Mouse (Mus musculus) liver, embryonic 12.5 days (tissue): ENCODE data around the gene Borcs6. TPM values are rescaled to one million over a fixed set of nuclear protein-coding genes. Genes with fewer than 3 reads are reported as not detected.
A peak's percentile ranks its signal among the peaks of the same experiment; 100 is the strongest.

Experiments used
- ATAC-seq: fragments of 200-750 bp; cut with Nextera tagmentation; 2 replicates; pipeline ENCODE4 v1.8.0; 2017; ENCODE audit warnings: moderate number of reproducible peaks, mild to moderate bottlenecking, moderate library complexity
- H3K27ac ChIP-seq: fragments of 300-500 bp; sonication (generic); 2 replicates; pipeline ENCODE4 v1.5.1; 2016; ENCODE audit warnings: mild to moderate bottlenecking
- H3K27me3 ChIP-seq: fragments of 300-500 bp; sonication (generic); replicated peaks from 2 replicates; pipeline ENCODE4 v1.6.1; 2016; ENCODE audit warnings: mild to moderate bottlenecking, moderate library complexity
- H3K36me3 ChIP-seq: fragments of 300-500 bp; sonication (generic); 2 replicates; pipeline ENCODE4 v1.6.1; 2016; ENCODE audit warnings: mild to moderate bottlenecking, moderate library complexity
- H3K4me1 ChIP-seq: fragments of 300-500 bp; sonication (generic); 2 replicates; pipeline ENCODE4 v1.6.1; 2016
- H3K4me2 ChIP-seq: fragments of 300-500 bp; sonication (generic); 2 replicates; pipeline ENCODE4 v1.6.1; 2016; ENCODE audit warnings: mild to moderate bottlenecking, moderate library complexity
- H3K4me3 ChIP-seq: fragments of 300-500 bp; sonication (generic); 2 replicates; pipeline ENCODE4 v1.5.1; 2016; ENCODE audit warnings: mild to moderate bottlenecking, moderate library complexity
- H3K9ac ChIP-seq: fragments of 300-500 bp; sonication (generic); 2 replicates; pipeline ENCODE4 v1.6.1; 2016; ENCODE audit warnings: mild to moderate bottlenecking, moderate library complexity
- H3K9me3 ChIP-seq: fragments of 300-500 bp; sonication (generic); replicated peaks from 2 replicates; pipeline ENCODE4 v1.6.1; 2016; ENCODE audit warnings: mild to moderate bottlenecking, moderate library complexity
- WGBS: fragments of 180-500 bp; shearing (Covaris S2); methylation state at CpG from one replicate; pipeline ENCODE4 v1.1.7; 2016; ENCODE audit not compliant: insufficient replicate concordance; 5-methylcytosine and 5-hydroxymethylcytosine counted together
- polyA plus RNA-seq: library from polyadenylated mRNA; unstranded; fragments of >200 nt; fragmentation: Nextera tagmentation; extraction: Ambion mirVana; gene quantifications from 2 replicates; pipeline ENCODE4 v1.2.1, GENCODE M21; 2016

The Borcs6 gene
- polyA plus RNA-seq, 1 experiment from 2014 or later, result 5.3 TPM

- H3K4me3 ChIP-seq, result no peak overlapping the region
- ATAC-seq, result no peak
- peak overlapping the region; percentile 93 for H3K27ac ChIP-seq
- 40% methylated on average over 6 of the region's 6 CpGs for WGBS
- H3K9me3 ChIP-seq, result no peaks in the 10 kb centered on the region
- H3K9ac ChIP-seq, result peak overlapping the region; percentile 69
- H3K4me2 ChIP-seq, result peak overlapping the region; percentile 93
- H3K36me3 ChIP-seq, result no peaks in the 10 kb centered on the region
- peaks cover 62% of the 10 kb centered on the region for H3K4me1 ChIP-seq
- H3K27me3 ChIP-seq, result no peaks in the 10 kb centered on the region
Measured at GRCm38 (mm10) chr11:69073951-69074775, 14.6 kb downstream of the Borcs6 start.

GRCm38 (mm10) chr11:69074776-69075069, 15.2 kb downstream of the Borcs6 start:
- Histone ChIP-seq H3K9ac (peak overlapping the region; percentile 69; the same call in 1 of the 2 replicates), H3K9me3 (no peaks in the 10 kb centered on the region), H3K36me3 (no peaks in the 10 kb centered on the region), H3K27me3 (no peaks in the 10 kb centered on the region), H3K4me2 (peak overlapping the region; percentile 93), H3K4me3 (no peak overlapping the region), H3K4me1 (peaks cover 57% of the 10 kb centered on the region), H3K27ac (peak overlapping the region; percentile 93)
- ATAC-seq, result no peak
- WGBS, result 46% methylated on average over 2 of the region's 2 CpGs

GRCm38 (mm10) chr11:69075764-69076479, 16.4 kb downstream of the Borcs6 start:
- no peak overlapping the region for H3K9ac ChIP-seq
- H3K4me3 ChIP-seq, result no peak overlapping the region
- no peak for ATAC-seq
- no peaks in the 10 kb centered on the region for H3K27me3 ChIP-seq
- peaks cover 57% of the 10 kb centered on the region for H3K4me1 ChIP-seq
- WGBS, result 26% methylated on average over 9 of the region's 9 CpGs
- no peaks in the 10 kb centered on the region for H3K36me3 ChIP-seq
- H3K9me3 ChIP-seq, result no peaks in the 10 kb centered on the region
- H3K27ac ChIP-seq, result no peak overlapping the region
- H3K4me2 ChIP-seq, result no peak overlapping the region

- peaks cover 51% of the 10 kb centered on the region for H3K4me1 ChIP-seq
- no peak overlapping the region for H3K9ac ChIP-seq
- no peak overlapping the region for H3K4me3 ChIP-seq
- H3K27me3 ChIP-seq, result no peaks in the 10 kb centered on the region
- ATAC-seq, result no peak
- H3K4me2 ChIP-seq, result no peak overlapping the region
- WGBS, result 69% methylated on average over 5 of the region's 5 CpGs
- no peaks in the 10 kb centered on the region for H3K9me3 ChIP-seq
- H3K27ac ChIP-seq, result no peak overlapping the region
- H3K36me3 ChIP-seq, result no peaks in the 10 kb centered on the region
Measured at GRCm38 (mm10) chr11:69076572-69076971, 17.1 kb downstream of the Borcs6 start.

- Histone ChIP-seq H3K9ac (no peak overlapping the region), H3K27me3 (no peaks in the 10 kb centered on the region), H3K9me3 (no peaks in the 10 kb centered on the region), H3K4me1 (peaks cover 43% of the 10 kb centered on the region), H3K36me3 (no peaks in the 10 kb centered on the region), H3K27ac (no peak overlapping the region), H3K4me3 (no peak overlapping the region), H3K4me2 (no peak overlapping the region)
- 69% methylated on average over 9 of the region's 9 CpGs for WGBS
- ATAC-seq, result no peak
Measured at GRCm38 (mm10) chr11:69077316-69077715, 17.8 kb downstream of the Borcs6 start.

- H3K27me3 ChIP-seq, result no peaks in the 10 kb centered on the region
- ATAC-seq, result no peak
- 68% methylated on average over 6 of the region's 6 CpGs for WGBS
Measured at GRCm38 (mm10) chr11:69078041-69078440, 18.5 kb downstream of the Borcs6 start.

GRCm38 (mm10) chr11:69078805-69079438, 19.4 kb downstream of the Borcs6 start:
- WGBS, result 46% methylated on average over 5 of the region's 5 CpGs
- Histone ChIP-seq H3K4me3 (no peak overlapping the region), H3K27ac (0 out of 2 replicates have a peak overlapping the region, but pooled peaks have one; percentile 9), H3K36me3 (no peaks in the 10 kb centered on the region), H3K9ac (no peak overlapping the region), H3K27me3 (no peaks in the 10 kb centered on the region), H3K9me3 (no peaks in the 10 kb centered on the region), H3K4me2 (no peak overlapping the region), H3K4me1 (peaks cover 30% of the 10 kb centered on the region)
- ATAC-seq, result no peak

More at GRCm38 (mm10) chr11:69078041-69078440, 18.5 kb downstream of the Borcs6 start:
- Histone ChIP-seq H3K36me3 (no peaks in the 10 kb centered on the region), H3K4me2 (no peak overlapping the region), H3K4me1 (peaks cover 38% of the 10 kb centered on the region), H3K9me3 (no peaks in the 10 kb centered on the region), H3K9ac (no peak overlapping the region), H3K27ac (no peak overlapping the region), H3K4me3 (no peak overlapping the region)

GRCm38 (mm10) chr11:69080102-69080854, 20.8 kb downstream of the Borcs6 start:
- Histone ChIP-seq H3K4me1 (peaks cover 18% of the 10 kb centered on the region; the same call in 1 of the 2 replicates), H3K27ac (no peak overlapping the region)
- no peak for ATAC-seq

GRCm38 (mm10) chr11:69080855-69081222, 21.3 kb downstream of the Borcs6 start:
- Histone ChIP-seq H3K27me3 (no peaks in the 10 kb centered on the region), H3K36me3 (no peaks in the 10 kb centered on the region), H3K4me2 (no peak overlapping the region), H3K27ac (no peak overlapping the region), H3K4me1 (peaks cover 17% of the 10 kb centered on the region; the same call in 1 of the 2 replicates), H3K4me3 (no peak overlapping the region), H3K9ac (no peak overlapping the region), H3K9me3 (no peaks in the 10 kb centered on the region)
- ATAC-seq, result no peak
- WGBS, result 79% methylated on average over 8 of the region's 8 CpGs

More at GRCm38 (mm10) chr11:69080102-69080854, 20.8 kb downstream of the Borcs6 start:
- Histone ChIP-seq H3K9ac (no peak overlapping the region), H3K4me2 (no peak overlapping the region), H3K4me3 (no peak overlapping the region), H3K27me3 (no peaks in the 10 kb centered on the region), H3K9me3 (no peaks in the 10 kb centered on the region), H3K36me3 (no peaks in the 10 kb centered on the region)
- 69% methylated on average over 15 of the region's 15 CpGs for WGBS

- H3K9ac ChIP-seq, result no peak overlapping the region
- H3K4me2 ChIP-seq, result no peak overlapping the region
- no peak overlapping the region for H3K27ac ChIP-seq
- 75% methylated on average over 7 of the region's 7 CpGs for WGBS
- no peaks in the 10 kb centered on the region for H3K9me3 ChIP-seq
- H3K36me3 ChIP-seq, result no peaks in the 10 kb centered on the region
- ATAC-seq, result no peak
- no peak overlapping the region for H3K4me3 ChIP-seq
- no peaks in the 10 kb centered on the region for H3K27me3 ChIP-seq
- 0 out of 2 replicates have a peak, but pooled peaks cover 9% of the 10 kb centered on the region for H3K4me1 ChIP-seq
Measured at GRCm38 (mm10) chr11:69081613-69082012, 22.1 kb downstream of the Borcs6 start.

- Histone ChIP-seq H3K4me2 (no peak overlapping the region), H3K36me3 (peaks cover 12% of the 10 kb centered on the region), H3K27ac (no peak overlapping the region)
Measured at GRCm38 (mm10) chr11:69085608-69086007, 26.1 kb downstream of the Borcs6 start.

More at GRCm38 (mm10) chr11:69085608-69086007, 26.1 kb downstream of the Borcs6 start:
- Histone ChIP-seq H3K4me1 (peaks cover 39% of the 10 kb centered on the region), H3K4me3 (no peak overlapping the region), H3K27me3 (no peaks in the 10 kb centered on the region), H3K9me3 (no peaks in the 10 kb centered on the region), H3K9ac (no peak overlapping the region)
- 63% methylated on average over 6 of the region's 6 CpGs for WGBS
- ATAC-seq, result no peak
